Mouse (Mus musculus): ENCODE data around the gene Mtif3.

GRCm38 (mm10) chr5:146908629-146909028 lies 55.0 kb downstream of the Mtif3 start:
- TF ChIP-seq POLR2A (IDR thresholded peaks at IDR 0.05; ENCODE audit: borderline replicate concordance, insufficient read depth, low read length), result no peak
- no peak for TF ChIP-seq CTCF (IDR thresholded peaks at IDR 0.05; ENCODE audit: borderline replicate concordance, insufficient read depth, low read depth, low read length)
